In genomic region chr9:104328655-104329054, GRCm38 (mm10) we compare ENCODE assay signal across 20 mouse cellular contexts. TPM values are rescaled to one million over a fixed set of nuclear protein-coding genes. Genes with fewer than 3 reads are reported as not detected.
DNase-seq lines count a peak whose midpoint lies in the region; ATAC-seq and TF ChIP-seq lines count a peak whose summit lies in the region.
"Had no signal": no experiment of that assay in that cellular context is flagged by ENCODE, and none has a peak within 500 bp of the region (broad histone marks: within the 10 kb centered on the region; RNA-seq: fewer than 3 reads in every experiment).

No protein-coding gene starts in this region.

- TF ChIP-seq CTCF in lung, postnatal 0 days (IDR thresholded peaks at IDR 0.05): no peak

- TF ChIP-seq EP300 in lung, postnatal 0 days (IDR thresholded peaks at IDR 0.05): no peak

- no peak overlapping the region for H3K9ac ChIP-seq in limb, embryonic 14.5 days (ENCODE audit: low read depth, low read length, severe bottlenecking)
- H3K9ac ChIP-seq in lung, postnatal 0 days (replicated peaks; ENCODE audit: low read depth): no peak overlapping the region
- H3K9ac ChIP-seq: embryonic facial prominence, embryonic 12.5 days; forebrain, embryonic 15.5 days; hindbrain, embryonic 12.5 days had no signal

- H3K27ac ChIP-seq in limb, embryonic 14.5 days (replicated peaks; ENCODE audit: low read depth, low read length): no peak overlapping the region
- H3K27ac ChIP-seq in limb, embryonic 10.5 days: no peak overlapping the region
- no peak overlapping the region for H3K27ac ChIP-seq in lung, postnatal 0 days (ENCODE audit: low read length)
- H3K27ac ChIP-seq: embryonic facial prominence, embryonic 12.5 days; forebrain, embryonic 15.5 days; heart, embryonic 10.5 days; hindbrain, embryonic 12.5 days had no signal

- no peak for ATAC-seq in limb, embryonic 14.5 days (ENCODE audit: low FRiP score, low read depth)
- ATAC-seq in lung, postnatal 0 days: peak; percentile 50
- ATAC-seq in frontal cortex, adult (ENCODE audit: low TSS enrichment): no peak
- ATAC-seq: forebrain, embryonic 15.5 days; hindbrain, embryonic 16.5 days had no signal

- 59% methylated on average over 4 of the region's 4 CpGs for WGBS in limb, embryonic 14.5 days
- 71% methylated on average over 4 of the region's 4 CpGs for WGBS in limb, embryonic 10.5 days
- 48% methylated on average over 4 of the region's 4 CpGs for WGBS in lung, postnatal 0 days

- no peak overlapping the region for H3K4me3 ChIP-seq in limb, embryonic 14.5 days (replicated peaks; ENCODE audit: low read length)
- H3K4me3 ChIP-seq in limb, embryonic 10.5 days: no peak overlapping the region
- no peak overlapping the region for H3K4me3 ChIP-seq in lung, postnatal 0 days (ENCODE audit: low read depth, low read length)
- H3K4me3 ChIP-seq: embryonic facial prominence, embryonic 12.5 days; erythroblast, embryonic 14.5 days; forebrain, embryonic 15.5 days; heart, embryonic 10.5 days; hindbrain, embryonic 12.5 days had no signal

- peak; percentile 17 for DNase-seq in limb, embryonic 14.5 days (ENCODE audit: low spot score)
- DNase-seq in limb, embryonic 10.5 days (ENCODE audit: low spot score): no peak
- peak; percentile 54 for DNase-seq in lung, postnatal 0 days (ENCODE audit: low spot score)
- DNase-seq in lung, postnatal 4 days: no peak
- peak; percentile 93 for DNase-seq in fat pad, adult 2 months (ENCODE audit: extremely low read depth, low read depth, low spot score)
- DNase-seq in cerebellum, adult 9-10 months: no peak
- DNase-seq: adrenal gland, postnatal 10 days; cerebellum, adult 11 months; cerebellum, adult 9-11 months; gastrocnemius, postnatal 10 days; heart, adult 18-20 months; heart, postnatal 10 days; heart, postnatal 4 days had no signal

- TF ChIP-seq POLR2A in limb, embryonic 14.5 days (IDR thresholded peaks at IDR 0.05; ENCODE audit: borderline replicate concordance, extremely low read depth, insufficient read depth, insufficient read length): no peak

- no peaks in the 10 kb centered on the region for H3K36me3 ChIP-seq in limb, embryonic 14.5 days (ENCODE audit: control insufficient read depth, insufficient read depth, low read length)
- H3K36me3 ChIP-seq in limb, embryonic 10.5 days: no peaks in the 10 kb centered on the region
- H3K36me3 ChIP-seq in lung, postnatal 0 days (ENCODE audit: insufficient read depth, low read length): no peaks in the 10 kb centered on the region
- H3K36me3 ChIP-seq: embryonic facial prominence, embryonic 12.5 days; forebrain, embryonic 15.5 days; heart, embryonic 10.5 days; hindbrain, embryonic 12.5 days had no signal

- no peaks in the 10 kb centered on the region for H3K27me3 ChIP-seq in limb, embryonic 14.5 days (ENCODE audit: control insufficient read depth, insufficient read depth, low read length)
- H3K27me3 ChIP-seq in limb, embryonic 10.5 days (ENCODE audit: low read depth, poor library complexity, severe bottlenecking): no peaks in the 10 kb centered on the region
- no peaks in the 10 kb centered on the region for H3K27me3 ChIP-seq in lung, postnatal 0 days (replicated peaks; ENCODE audit: insufficient read depth, low read length)
- H3K27me3 ChIP-seq: embryonic facial prominence, embryonic 12.5 days; forebrain, embryonic 15.5 days; hindbrain, embryonic 12.5 days had no signal

- H3K9me3 ChIP-seq in limb, embryonic 14.5 days (ENCODE audit: control insufficient read depth, low read length): no peaks in the 10 kb centered on the region
- H3K9me3 ChIP-seq in limb, embryonic 10.5 days (replicated peaks): no peaks in the 10 kb centered on the region
- no peaks in the 10 kb centered on the region for H3K9me3 ChIP-seq in lung, postnatal 0 days (ENCODE audit: low read length)
- H3K9me3 ChIP-seq: embryonic facial prominence, embryonic 12.5 days; forebrain, embryonic 15.5 days; heart, embryonic 10.5 days; hindbrain, embryonic 12.5 days had no signal

- H3K4me1 ChIP-seq in limb, embryonic 14.5 days (ENCODE audit: control insufficient read depth, insufficient read depth, low read length): no peaks in the 10 kb centered on the region
- no peaks in the 10 kb centered on the region for H3K4me1 ChIP-seq in limb, embryonic 10.5 days
- no peaks in the 10 kb centered on the region for H3K4me1 ChIP-seq in lung, postnatal 0 days (ENCODE audit: insufficient read depth, low read depth, low read length)
- H3K4me1 ChIP-seq: embryonic facial prominence, embryonic 12.5 days; forebrain, embryonic 15.5 days; heart, embryonic 10.5 days; hindbrain, embryonic 12.5 days had no signal

- H3K4me2 ChIP-seq in limb, embryonic 14.5 days (replicated peaks; ENCODE audit: low read depth, low read length, severe bottlenecking): no peak overlapping the region
- H3K4me2 ChIP-seq in lung, postnatal 0 days (replicated peaks; ENCODE audit: low read depth, low read length): no peak overlapping the region
- H3K4me2 ChIP-seq: embryonic facial prominence, embryonic 12.5 days; forebrain, embryonic 15.5 days; hindbrain, embryonic 12.5 days had no signal

RNA-seq across cellular contexts. Expression of gene Acpp, which starts 8.9 kb away (rescaled TPM):
- polyA plus RNA-seq in limb, embryonic 14.5 days (2012; rRNA removed): 1.5 and 1.7 TPM in 2 replicates
- 2.7 and 2.8 TPM in 2 replicates for polyA plus RNA-seq in limb, embryonic 14.5 days (2014; fragmentation: Nextera tagmentation; extraction: Ambion mirVana)
- 1.5 TPM in 2 replicates for polyA plus RNA-seq in limb, embryonic 10.5 days (2016; fragmentation: Nextera tagmentation; extraction: Ambion mirVana)
- polyA plus RNA-seq in lung, postnatal 0 days (2015; fragmentation: Nextera tagmentation; extraction: Ambion mirVana): 0.76 and 0.84 TPM in 2 replicates
- polyA plus RNA-seq: erythroblast, embryonic 14.5 days had no signal

Comparison
In these comparisons a context has a peak if more than half of its experiments do, and no peak if none do; other contexts are left out.
1. DNase-seq: peak in limb, embryonic 14.5 days (single experiment), lung, postnatal 0 days (single experiment) and fat pad, adult 2 months (single experiment); none in limb, embryonic 10.5 days (single experiment), lung, postnatal 4 days (0 of 2) and cerebellum, adult 9-10 months (single experiment).